Mouse (Mus musculus) embryonic facial prominence, embryonic 15.5 days (tissue): ENCODE measurements around the gene Mterf2. TPM values are rescaled to one million over a fixed set of nuclear protein-coding genes. Genes with fewer than 3 reads are reported as not detected.

Experiments used
- ATAC-seq: fragments of 200-750 bp; cut with Nextera tagmentation; 2 replicates; pipeline ENCODE4 v1.8.0; 2017; ENCODE audit warnings: low read depth, moderate TSS enrichment; ENCODE audit not compliant: insufficient number of reproducible peaks, low FRiP score, low TSS enrichment
- H3K27ac ChIP-seq: fragments of 300-500 bp; sonication (generic); replicated peaks from 2 replicates; pipeline ENCODE4 v1.5.1; 2015; ENCODE audit warnings: mild to moderate bottlenecking, inconsistent platforms
- H3K27me3 ChIP-seq: fragments of 300-500 bp; sonication (generic); 2 replicates; pipeline ENCODE4 v1.6.1; 2015; ENCODE audit warnings: inconsistent platforms
- H3K36me3 ChIP-seq: fragments of 300-500 bp; sonication (generic); 2 replicates; pipeline ENCODE4 v1.6.1; 2015; ENCODE audit warnings: mild to moderate bottlenecking, inconsistent platforms
- H3K4me1 ChIP-seq: fragments of 300-500 bp; sonication (generic); 2 replicates; pipeline ENCODE4 v1.6.1; 2015; ENCODE audit warnings: inconsistent platforms
- H3K4me2 ChIP-seq: fragments of 300-500 bp; sonication (generic); replicated peaks from 2 replicates; pipeline ENCODE4 v1.6.1; 2015; ENCODE audit warnings: mild to moderate bottlenecking, inconsistent platforms
- H3K4me3 ChIP-seq: fragments of 300-500 bp; sonication (generic); replicated peaks from 2 replicates; pipeline ENCODE4 v1.5.1; 2015; ENCODE audit warnings: mild to moderate bottlenecking, inconsistent platforms
- H3K9ac ChIP-seq: fragments of 300-500 bp; sonication (generic); 2 replicates; pipeline ENCODE4 v1.6.1; 2015; ENCODE audit warnings: inconsistent platforms
- H3K9me3 ChIP-seq: fragments of 300-500 bp; sonication (generic); replicated peaks from 2 replicates; pipeline ENCODE4 v1.6.1; 2016; ENCODE audit warnings: inconsistent platforms
- WGBS: fragments of 180-500 bp; shearing (Covaris S2); methylation state at CpG from one replicate; pipeline ENCODE4 v1.1.7; 2015; 5-methylcytosine and 5-hydroxymethylcytosine counted together
- polyA plus RNA-seq: library from polyadenylated mRNA; unstranded; fragments of >200 nt; fragmentation: Nextera tagmentation; extraction: Ambion mirVana; gene quantifications from 2 replicates; pipeline ENCODE4 v1.2.1, GENCODE M21; 2015

Gene Mterf2
- 15.7 and 15.8 TPM in 2 replicates for polyA plus RNA-seq

- peak within 1 kb of the TSS; percentile 55 for H3K27ac ChIP-seq
- H3K9me3 ChIP-seq = no peaks in the 10 kb centered on the region
- H3K4me1 ChIP-seq = peaks cover 11% of the 10 kb centered on the region; the same call in 1 of the 2 replicates
- H3K4me2 ChIP-seq = peak within 1 kb of the TSS; percentile 61
- peak within 1 kb of the TSS; percentile 46 for H3K9ac ChIP-seq
- ATAC-seq = peak; percentile 99
- H3K36me3 ChIP-seq = peaks cover 9% of the 10 kb centered on the region; the same call in 1 of the 2 replicates
- H3K4me3 ChIP-seq = peak within 1 kb of the TSS; percentile 67
- no peaks in the 10 kb centered on the region for H3K27me3 ChIP-seq
- 6% methylated on average over 20 of the region's 20 CpGs for WGBS
These were observed at the start of gene Mterf2 for GRCm38 (mm10) chr10:85127395-85128287. Mterf2 (minus strand) TSS chr10:85128027.

- ATAC-seq = no peak
- H3K4me1 ChIP-seq = no peaks in the 10 kb centered on the region
- no peak overlapping the region for H3K9ac ChIP-seq
- H3K27me3 ChIP-seq = no peaks in the 10 kb centered on the region
- H3K36me3 ChIP-seq = no peaks in the 10 kb centered on the region
- no peak overlapping the region for H3K4me3 ChIP-seq
- H3K27ac ChIP-seq = no peak overlapping the region
- 59% methylated on average over 2 of the region's 2 CpGs for WGBS
- H3K9me3 ChIP-seq = no peaks in the 10 kb centered on the region
- no peak overlapping the region for H3K4me2 ChIP-seq
These were observed 48.8 kb upstream of the Mterf2 start for GRCm38 (mm10) chr10:85176640-85177039.

GRCm38 (mm10) chr10:85165306-85165705 lies 37.5 kb upstream of the Mterf2 start:
- Histone ChIP-seq H3K4me1 (0 out of 2 replicates have a peak, but pooled peaks cover 4% of the 10 kb centered on the region), H3K9me3 (no peaks in the 10 kb centered on the region), H3K27ac (no peak overlapping the region), H3K4me2 (no peak overlapping the region), H3K36me3 (no peaks in the 10 kb centered on the region), H3K27me3 (no peaks in the 10 kb centered on the region), H3K9ac (no peak overlapping the region), H3K4me3 (no peak overlapping the region)
- ATAC-seq = no peak
- 82% methylated on average over 5 of the region's 5 CpGs for WGBS

GRCm38 (mm10) chr10:85164791-85165190 lies 37.0 kb upstream of the Mterf2 start:
- H3K4me2 ChIP-seq = no peak overlapping the region
- no peaks in the 10 kb centered on the region for H3K36me3 ChIP-seq
- H3K9me3 ChIP-seq = no peaks in the 10 kb centered on the region
- 91% methylated on average over 13 of the region's 13 CpGs for WGBS
- 0 out of 2 replicates have a peak, but pooled peaks cover 4% of the 10 kb centered on the region for H3K4me1 ChIP-seq
- no peak overlapping the region for H3K27ac ChIP-seq
- no peak overlapping the region for H3K4me3 ChIP-seq
- no peak overlapping the region for H3K9ac ChIP-seq
- ATAC-seq = no peak
- H3K27me3 ChIP-seq = no peaks in the 10 kb centered on the region

- Histone ChIP-seq H3K4me3 (no peak overlapping the region), H3K27ac (no peak overlapping the region), H3K9ac (no peak overlapping the region), H3K36me3 (no peaks in the 10 kb centered on the region), H3K4me2 (no peak overlapping the region), H3K27me3 (no peaks in the 10 kb centered on the region), H3K9me3 (no peaks in the 10 kb centered on the region), H3K4me1 (0 out of 2 replicates have a peak, but pooled peaks cover 4% of the 10 kb centered on the region)
- 66% methylated on average over 5 of the region's 5 CpGs for WGBS
- ATAC-seq = peak; percentile 47; the same call in 1 of the 2 replicates
These were observed 34.0 kb upstream of the Mterf2 start for GRCm38 (mm10) chr10:85161745-85162351.

- ATAC-seq = no peak
- Histone ChIP-seq H3K9me3 (no peaks in the 10 kb centered on the region), H3K9ac (no peak overlapping the region), H3K4me1 (0 out of 2 replicates have a peak, but pooled peaks cover 4% of the 10 kb centered on the region), H3K4me3 (no peak overlapping the region), H3K4me2 (no peak overlapping the region), H3K27ac (no peak overlapping the region), H3K27me3 (no peaks in the 10 kb centered on the region), H3K36me3 (no peaks in the 10 kb centered on the region)
- 75% methylated on average over 1 of the region's 1 CpGs for WGBS
These were observed 32.3 kb upstream of the Mterf2 start for GRCm38 (mm10) chr10:85159989-85160619.

- H3K4me1 ChIP-seq = 0 out of 2 replicates have a peak, but pooled peaks cover under 1% of the 10 kb centered on the region
- no peak overlapping the region for H3K27ac ChIP-seq
- no peak for ATAC-seq
- H3K4me3 ChIP-seq = no peak overlapping the region
- H3K4me2 ChIP-seq = no peak overlapping the region
- no peak overlapping the region for H3K9ac ChIP-seq
- no peaks in the 10 kb centered on the region for H3K27me3 ChIP-seq
- no peaks in the 10 kb centered on the region for H3K36me3 ChIP-seq
- H3K9me3 ChIP-seq = no peaks in the 10 kb centered on the region
- 91% methylated on average over 7 of the region's 7 CpGs for WGBS
These were observed 29.6 kb upstream of the Mterf2 start for GRCm38 (mm10) chr10:85157451-85157850.

- no peak for ATAC-seq
- Histone ChIP-seq H3K27ac (no peak overlapping the region), H3K36me3 (peaks cover 2% of the 10 kb centered on the region; the same call in 1 of the 2 replicates), H3K9me3 (no peaks in the 10 kb centered on the region), H3K4me2 (no peak overlapping the region), H3K4me3 (no peak overlapping the region), H3K27me3 (no peaks in the 10 kb centered on the region), H3K4me1 (no peaks in the 10 kb centered on the region), H3K9ac (no peak overlapping the region)
- 13% methylated on average over 2 of the region's 2 CpGs for WGBS
These were observed 26.4 kb upstream of the Mterf2 start for GRCm38 (mm10) chr10:85154195-85154594.

GRCm38 (mm10) chr10:85149226-85149625 lies 21.4 kb upstream of the Mterf2 start:
- Histone ChIP-seq H3K4me3 (no peak overlapping the region), H3K4me1 (no peaks in the 10 kb centered on the region), H3K27ac (no peak overlapping the region), H3K9me3 (no peaks in the 10 kb centered on the region), H3K36me3 (peaks cover 25% of the 10 kb centered on the region), H3K4me2 (no peak overlapping the region), H3K27me3 (no peaks in the 10 kb centered on the region), H3K9ac (no peak overlapping the region)
- 79% methylated on average over 5 of the region's 5 CpGs for WGBS
- ATAC-seq = no peak

GRCm38 (mm10) chr10:85146282-85146681 lies 18.5 kb upstream of the Mterf2 start:
- no peak for ATAC-seq
- 89% methylated on average over 14 of the region's 14 CpGs for WGBS
- peaks cover 43% of the 10 kb centered on the region for H3K36me3 ChIP-seq

GRCm38 (mm10) chr10:85141465-85141864 lies 13.6 kb upstream of the Mterf2 start:
- no peak overlapping the region for H3K9ac ChIP-seq
- H3K27ac ChIP-seq = no peak overlapping the region
- 80% methylated on average over 9 of the region's 9 CpGs for WGBS
- H3K27me3 ChIP-seq = no peaks in the 10 kb centered on the region
- no peak overlapping the region for H3K4me2 ChIP-seq
- H3K4me3 ChIP-seq = no peak overlapping the region
- H3K9me3 ChIP-seq = no peaks in the 10 kb centered on the region
- no peak for ATAC-seq
- H3K36me3 ChIP-seq = peaks cover 36% of the 10 kb centered on the region
- no peaks in the 10 kb centered on the region for H3K4me1 ChIP-seq

More at GRCm38 (mm10) chr10:85146282-85146681, 18.5 kb upstream of the Mterf2 start:
- H3K4me1 ChIP-seq = no peaks in the 10 kb centered on the region
- no peaks in the 10 kb centered on the region for H3K9me3 ChIP-seq
- H3K27me3 ChIP-seq = no peaks in the 10 kb centered on the region
- no peak overlapping the region for H3K4me3 ChIP-seq
- no peak overlapping the region for H3K27ac ChIP-seq
- H3K4me2 ChIP-seq = no peak overlapping the region
- H3K9ac ChIP-seq = no peak overlapping the region
